Mouse (Mus musculus) lung, embryonic 14.5 days (tissue): ENCODE measurements around the gene Lonp2. TPM values are rescaled to one million over a fixed set of nuclear protein-coding genes. Genes with fewer than 3 reads are reported as not detected.

ENCODE experiments used
- ATAC-seq: fragments of 200-750 bp; cut with Nextera tagmentation; 2 replicates; pipeline ENCODE4 v1.8.0; 2017; ENCODE audit warnings: mild to moderate bottlenecking, moderate TSS enrichment, moderate library complexity; ENCODE audit not compliant: insufficient read depth
- DNase-seq: peaks from one replicate; pipeline ENCODE4 v3.0.0-alpha.2; 2015
- H3K27ac ChIP-seq: fragments of 300-500 bp; sonication (generic); 2 replicates; pipeline ENCODE4 v1.5.1; 2014; ENCODE audit warnings: low read depth, mild to moderate bottlenecking, moderate library complexity
- H3K27me3 ChIP-seq: fragments of 300-500 bp; sonication (generic); 2 replicates; pipeline ENCODE4 v1.6.1; 2014; ENCODE audit warnings: low read length, control low read depth; ENCODE audit not compliant: insufficient read depth
- H3K36me3 ChIP-seq: fragments of 300-500 bp; sonication (generic); 2 replicates; pipeline ENCODE4 v1.6.1; 2014; ENCODE audit warnings: control low read depth; ENCODE audit not compliant: insufficient read depth
- H3K4me1 ChIP-seq: fragments of 300-500 bp; sonication (generic); 2 replicates; pipeline ENCODE4 v1.6.1; 2014; ENCODE audit warnings: antibody characterized with exemption, control low read depth; ENCODE audit not compliant: insufficient read depth
- H3K4me2 ChIP-seq: fragments of 300-500 bp; sonication (generic); 2 replicates; pipeline ENCODE4 v1.6.1; 2014; ENCODE audit warnings: mild to moderate bottlenecking
- H3K4me3 ChIP-seq: fragments of 300-500 bp; sonication (generic); 2 replicates; pipeline ENCODE4 v1.5.1; 2014; ENCODE audit warnings: low read depth, low read length
- H3K9ac ChIP-seq: fragments of 300-500 bp; sonication (generic); 2 replicates; pipeline ENCODE4 v1.6.1; 2014
- H3K9me3 ChIP-seq: fragments of 300-500 bp; sonication (generic); 2 replicates; pipeline ENCODE4 v1.6.1; 2016; ENCODE audit warnings: low read depth, low read length, control low read depth
- CTCF ChIP-seq: IDR thresholded peaks from 2 replicates; pipeline ENCODE4 v1.5.1; 2016; ENCODE audit warnings: antibody characterized with exemption, low read depth
- WGBS: fragments of 180-500 bp; shearing (Covaris S2); extraction: QIAGEN DNeasy Blood & Tissue Kit; methylation state at CpG from one replicate; pipeline ENCODE4 v1.1.7; 2014; 5-methylcytosine and 5-hydroxymethylcytosine counted together
- polyA plus RNA-seq: library from polyadenylated mRNA; unstranded; fragments of >200 nt; fragmentation: Nextera tagmentation; extraction: Ambion mirVana; gene quantifications from 2 replicates; pipeline ENCODE4 v1.2.1, GENCODE M21; 2014

The Lonp2 gene
- polyA plus RNA-seq, 1 experiment from 2014 or later: 48.0 TPM

- no peaks in the 10 kb centered on the region for H3K9me3 ChIP-seq
- no peak for ATAC-seq
- no peaks in the 10 kb centered on the region for H3K4me1 ChIP-seq
- H3K36me3 ChIP-seq: no peaks in the 10 kb centered on the region
- TF ChIP-seq CTCF: no peak
- H3K27me3 ChIP-seq: no peaks in the 10 kb centered on the region
- H3K9ac ChIP-seq: no peak overlapping the region
- no peak overlapping the region for H3K4me3 ChIP-seq
- no peak overlapping the region for H3K27ac ChIP-seq
- 84% methylated on average over 6 of the region's 6 CpGs for WGBS
- no peak overlapping the region for H3K4me2 ChIP-seq
- DNase-seq: no peak
Measured at GRCm38 (mm10) chr8:86599299-86599698, 24.5 kb upstream of the Lonp2 start.

- TF ChIP-seq CTCF: no peak
- Histone ChIP-seq H3K9me3 (no peaks in the 10 kb centered on the region), H3K27ac (no peak overlapping the region), H3K4me2 (no peak overlapping the region), H3K27me3 (no peaks in the 10 kb centered on the region), H3K4me3 (no peak overlapping the region), H3K36me3 (no peaks in the 10 kb centered on the region), H3K4me1 (no peaks in the 10 kb centered on the region), H3K9ac (no peak overlapping the region)
- WGBS: 69% methylated on average over 3 of the region's 3 CpGs
- DNase-seq: no peak
- ATAC-seq: no peak
Measured at GRCm38 (mm10) chr8:86600311-86600710, 23.5 kb upstream of the Lonp2 start.

GRCm38 (mm10) chr8:86603174-86603573 is 20.7 kb upstream of the Lonp2 start:
- H3K36me3 ChIP-seq: no peaks in the 10 kb centered on the region
- no peak overlapping the region for H3K9ac ChIP-seq
- H3K9me3 ChIP-seq: no peaks in the 10 kb centered on the region
- WGBS: 62% methylated on average over 2 of the region's 2 CpGs
- H3K27me3 ChIP-seq: no peaks in the 10 kb centered on the region
- no peak overlapping the region for H3K4me2 ChIP-seq
- H3K27ac ChIP-seq: no peak overlapping the region
- no peak overlapping the region for H3K4me3 ChIP-seq
- no peak for TF ChIP-seq CTCF
- no peaks in the 10 kb centered on the region for H3K4me1 ChIP-seq
- ATAC-seq (no peak), DNase-seq (no peak)

- no peaks in the 10 kb centered on the region for H3K36me3 ChIP-seq
- no peak for TF ChIP-seq CTCF
- no peak overlapping the region for H3K4me2 ChIP-seq
- H3K9ac ChIP-seq: no peak overlapping the region
- DNase-seq: no peak
- WGBS: 68% methylated on average over 3 of the region's 3 CpGs
- no peaks in the 10 kb centered on the region for H3K27me3 ChIP-seq
- H3K4me3 ChIP-seq: no peak overlapping the region
- no peak overlapping the region for H3K27ac ChIP-seq
- H3K4me1 ChIP-seq: no peaks in the 10 kb centered on the region
- no peak for ATAC-seq
- H3K9me3 ChIP-seq: no peaks in the 10 kb centered on the region
Measured at GRCm38 (mm10) chr8:86604676-86605075, 19.2 kb upstream of the Lonp2 start.

GRCm38 (mm10) chr8:86613798-86614197 is 10.0 kb upstream of the Lonp2 start:
- DNase-seq (no peak), ATAC-seq (no peak)
- no peaks in the 10 kb centered on the region for H3K9me3 ChIP-seq
- 54% methylated on average over 2 of the region's 2 CpGs for WGBS
- H3K9ac ChIP-seq: no peak overlapping the region
- no peaks in the 10 kb centered on the region for H3K27me3 ChIP-seq
- H3K36me3 ChIP-seq: no peaks in the 10 kb centered on the region
- no peak overlapping the region for H3K4me3 ChIP-seq
- H3K4me2 ChIP-seq: no peak overlapping the region
- H3K27ac ChIP-seq: no peak overlapping the region
- no peaks in the 10 kb centered on the region for H3K4me1 ChIP-seq
- no peak for TF ChIP-seq CTCF

- Histone ChIP-seq H3K9ac (no peak overlapping the region), H3K27ac (no peak overlapping the region), H3K4me1 (no peaks in the 10 kb centered on the region), H3K36me3 (no peaks in the 10 kb centered on the region), H3K4me3 (no peak overlapping the region), H3K9me3 (no peaks in the 10 kb centered on the region), H3K27me3 (no peaks in the 10 kb centered on the region), H3K4me2 (no peak overlapping the region)
- ATAC-seq (no peak), DNase-seq (no peak)
- no peak for TF ChIP-seq CTCF
- 86% methylated on average over 6 of the region's 6 CpGs for WGBS
Measured at GRCm38 (mm10) chr8:86615095-86615769, 8.6 kb upstream of the Lonp2 start.

- no peak for DNase-seq
- Histone ChIP-seq H3K27ac (no peak overlapping the region), H3K9ac (no peak overlapping the region), H3K4me3 (no peak overlapping the region), H3K4me1 (no peaks in the 10 kb centered on the region), H3K9me3 (no peaks in the 10 kb centered on the region), H3K27me3 (no peaks in the 10 kb centered on the region), H3K36me3 (no peaks in the 10 kb centered on the region), H3K4me2 (no peak overlapping the region)
- TF ChIP-seq CTCF: no peak
- WGBS: 67% methylated on average over 7 of the region's 7 CpGs
- no peak for ATAC-seq
Measured at GRCm38 (mm10) chr8:86617759-86618387, 6.0 kb upstream of the Lonp2 start.
